ENCODE assay signal across 8 mouse cellular contexts in genomic region chr13:100774704-100775103, GRCm38 (mm10). TPM values are rescaled to one million over a fixed set of nuclear protein-coding genes. Genes with fewer than 3 reads are reported as not detected.
DNase-seq lines count a peak whose midpoint lies in the region; ATAC-seq and TF ChIP-seq lines count a peak whose summit lies in the region.

No protein-coding gene starts in this region.

- H3K36me3 ChIP-seq in lung, postnatal 0 days (ENCODE audit: insufficient read depth, low read length): no peaks in the 10 kb centered on the region
- peaks cover 6% of the 10 kb centered on the region for H3K36me3 ChIP-seq in forebrain, embryonic 11.5 days (ENCODE audit: control insufficient read depth, insufficient read depth, low read length)
- H3K36me3 ChIP-seq in limb, embryonic 13.5 days: peaks cover 36% of the 10 kb centered on the region
- peaks cover 11% of the 10 kb centered on the region for H3K36me3 ChIP-seq in stomach, embryonic 15.5 days

- ATAC-seq in lung, postnatal 0 days: no peak
- ATAC-seq in forebrain, embryonic 11.5 days (replicated peaks; ENCODE audit: low FRiP score): no peak
- no peak for ATAC-seq in limb, embryonic 13.5 days (ENCODE audit: low FRiP score, low read depth)
- no peak for ATAC-seq in stomach, embryonic 15.5 days (ENCODE audit: insufficient read depth, low FRiP score, low read depth)

- H3K27ac ChIP-seq in lung, postnatal 0 days (ENCODE audit: low read length): no peak overlapping the region
- no peak overlapping the region for H3K27ac ChIP-seq in forebrain, embryonic 11.5 days (ENCODE audit: low read depth, low read length)
- H3K27ac ChIP-seq in limb, embryonic 13.5 days: no peak overlapping the region
- H3K27ac ChIP-seq in stomach, embryonic 15.5 days: no peak overlapping the region

- no peak overlapping the region for H3K9ac ChIP-seq in lung, postnatal 0 days (replicated peaks; ENCODE audit: low read depth)
- peak overlapping the region; percentile 72 for H3K9ac ChIP-seq in forebrain, embryonic 11.5 days (ENCODE audit: low read length)
- H3K9ac ChIP-seq in limb, embryonic 13.5 days: peak overlapping the region; percentile 84
- peak overlapping the region; percentile 75; the same call in 1 of the 2 replicates for H3K9ac ChIP-seq in stomach, embryonic 15.5 days

- no peak for TF ChIP-seq EP300 in lung, postnatal 0 days (IDR thresholded peaks at IDR 0.05)

- H3K4me2 ChIP-seq in lung, postnatal 0 days (replicated peaks; ENCODE audit: low read depth, low read length): peak overlapping the region; percentile 96; the same call in 1 of the 2 replicates
- H3K4me2 ChIP-seq in forebrain, embryonic 11.5 days (ENCODE audit: low read depth, low read length, severe bottlenecking): peak overlapping the region; percentile 75
- peak overlapping the region; percentile 96 for H3K4me2 ChIP-seq in limb, embryonic 13.5 days (replicated peaks)
- peak overlapping the region; percentile 88 for H3K4me2 ChIP-seq in stomach, embryonic 15.5 days

- H3K4me1 ChIP-seq in lung, postnatal 0 days (ENCODE audit: insufficient read depth, low read depth, low read length): 0 out of 2 replicates have a peak, but pooled peaks cover 4% of the 10 kb centered on the region
- H3K4me1 ChIP-seq in forebrain, embryonic 11.5 days (replicated peaks; ENCODE audit: control insufficient read depth, insufficient read depth, low read length): 0 out of 2 replicates have a peak, but pooled peaks cover 2% of the 10 kb centered on the region
- H3K4me1 ChIP-seq in limb, embryonic 13.5 days: peaks cover 20% of the 10 kb centered on the region
- H3K4me1 ChIP-seq in stomach, embryonic 15.5 days: peaks cover 3% of the 10 kb centered on the region

- no peak for DNase-seq in lung, postnatal 0 days (ENCODE audit: low spot score)
- no peak for DNase-seq in lung, postnatal 25 days (ENCODE audit: low spot score)
- DNase-seq in forebrain, embryonic 11.5 days (ENCODE audit: low spot score): no peak
- DNase-seq in adrenal gland, postnatal 25 days: no peak
- no peak for DNase-seq in retina, postnatal 1 day
- DNase-seq in urinary bladder, adult 2 months (ENCODE audit: low spot score): no peak

- no peak for TF ChIP-seq CTCF in lung, postnatal 0 days (IDR thresholded peaks at IDR 0.05)

- no peaks in the 10 kb centered on the region for H3K27me3 ChIP-seq in lung, postnatal 0 days (replicated peaks; ENCODE audit: insufficient read depth, low read length)
- H3K27me3 ChIP-seq in forebrain, embryonic 11.5 days (ENCODE audit: control insufficient read depth, insufficient read depth, low read length): no peaks in the 10 kb centered on the region
- no peaks in the 10 kb centered on the region for H3K27me3 ChIP-seq in limb, embryonic 13.5 days
- H3K27me3 ChIP-seq in stomach, embryonic 15.5 days (replicated peaks): no peaks in the 10 kb centered on the region

- no peak overlapping the region for H3K4me3 ChIP-seq in lung, postnatal 0 days (ENCODE audit: low read depth, low read length)
- peak overlapping the region; percentile 80 for H3K4me3 ChIP-seq in forebrain, embryonic 11.5 days (ENCODE audit: low read depth, low read length)
- peak overlapping the region; percentile 90 for H3K4me3 ChIP-seq in limb, embryonic 13.5 days
- peak overlapping the region; percentile 84 for H3K4me3 ChIP-seq in stomach, embryonic 15.5 days (replicated peaks)

- no peaks in the 10 kb centered on the region for H3K9me3 ChIP-seq in lung, postnatal 0 days (ENCODE audit: low read length)
- no peaks in the 10 kb centered on the region for H3K9me3 ChIP-seq in forebrain, embryonic 11.5 days (ENCODE audit: control insufficient read depth, low read length)
- no peaks in the 10 kb centered on the region for H3K9me3 ChIP-seq in limb, embryonic 13.5 days
- no peaks in the 10 kb centered on the region for H3K9me3 ChIP-seq in stomach, embryonic 15.5 days

RNA-seq across cellular contexts. Expression of gene Cenph, which starts 1.0 kb away (rescaled TPM):
- 2.5 and 2.9 TPM in 2 replicates for polyA plus RNA-seq in lung, postnatal 0 days (2015; fragmentation: Nextera tagmentation; extraction: Ambion mirVana)
- polyA plus RNA-seq in forebrain, embryonic 11.5 days (2014; fragmentation: Nextera tagmentation; extraction: Ambion mirVana): 61.5 and 65.1 TPM in 2 replicates
- polyA plus RNA-seq in limb, embryonic 13.5 days (2015; fragmentation: Nextera tagmentation; extraction: Ambion mirVana): 40.2 and 40.7 TPM in 2 replicates
- polyA plus RNA-seq in stomach, embryonic 15.5 days (2015; fragmentation: Nextera tagmentation; extraction: Ambion mirVana): 28.0 and 33.9 TPM in 2 replicates
- total RNA-seq in adrenal gland, postnatal 25 days (2021): 2.1 and 2.5 TPM in 2 replicates
- 0.88 and 1.6 TPM in 2 replicates for polyA plus RNA-seq in urinary bladder, adult 2 months (2012; rRNA removed)

RNA-seq across cellular contexts. Expression of gene Ccnb1, which starts 11.7 kb away (rescaled TPM):
- 8.8 and 10.9 TPM in 2 replicates for polyA plus RNA-seq in lung, postnatal 0 days (2015; fragmentation: Nextera tagmentation; extraction: Ambion mirVana)
- 455 and 459 TPM in 2 replicates for polyA plus RNA-seq in forebrain, embryonic 11.5 days (2014; fragmentation: Nextera tagmentation; extraction: Ambion mirVana)
- polyA plus RNA-seq in limb, embryonic 13.5 days (2015; fragmentation: Nextera tagmentation; extraction: Ambion mirVana): 241 and 246 TPM in 2 replicates
- 207 and 208 TPM in 2 replicates for polyA plus RNA-seq in stomach, embryonic 15.5 days (2015; fragmentation: Nextera tagmentation; extraction: Ambion mirVana)
- 9.4 and 12.2 TPM in 2 replicates for total RNA-seq in adrenal gland, postnatal 25 days (2021)
- 3.1 and 3.2 TPM in 2 replicates for polyA plus RNA-seq in urinary bladder, adult 2 months (2012; rRNA removed)

RNA-seq across cellular contexts. Expression of gene Mrps36, which starts 30.2 kb away (rescaled TPM):
- polyA plus RNA-seq in lung, postnatal 0 days (2015; fragmentation: Nextera tagmentation; extraction: Ambion mirVana): 114 and 122 TPM in 2 replicates
- polyA plus RNA-seq in forebrain, embryonic 11.5 days (2014; fragmentation: Nextera tagmentation; extraction: Ambion mirVana): 125 and 140 TPM in 2 replicates
- 100.0 and 102 TPM in 2 replicates for polyA plus RNA-seq in limb, embryonic 13.5 days (2015; fragmentation: Nextera tagmentation; extraction: Ambion mirVana)
- polyA plus RNA-seq in stomach, embryonic 15.5 days (2015; fragmentation: Nextera tagmentation; extraction: Ambion mirVana): 184 TPM in 2 replicates
- total RNA-seq in adrenal gland, postnatal 25 days (2021): 116 and 146 TPM in 2 replicates
- polyA plus RNA-seq in urinary bladder, adult 2 months (2012; rRNA removed): 75.0 and 84.5 TPM in 2 replicates

RNA-seq across cellular contexts. Expression of gene Cdk7, which starts 44.0 kb away (rescaled TPM):
- polyA plus RNA-seq in lung, postnatal 0 days (2015; fragmentation: Nextera tagmentation; extraction: Ambion mirVana): 52.5 and 54.8 TPM in 2 replicates
- polyA plus RNA-seq in forebrain, embryonic 11.5 days (2014; fragmentation: Nextera tagmentation; extraction: Ambion mirVana): 72.3 and 75.0 TPM in 2 replicates
- 109 and 112 TPM in 2 replicates for polyA plus RNA-seq in limb, embryonic 13.5 days (2015; fragmentation: Nextera tagmentation; extraction: Ambion mirVana)
- polyA plus RNA-seq in stomach, embryonic 15.5 days (2015; fragmentation: Nextera tagmentation; extraction: Ambion mirVana): 75.6 and 81.7 TPM in 2 replicates
- 38.5 and 45.6 TPM in 2 replicates for total RNA-seq in adrenal gland, postnatal 25 days (2021)
- 27.4 and 33.6 TPM in 2 replicates for polyA plus RNA-seq in urinary bladder, adult 2 months (2012; rRNA removed)

RNA-seq across cellular contexts. Expression of gene Slc30a5, which starts 58.5 kb away (rescaled TPM):
- polyA plus RNA-seq in lung, postnatal 0 days (2015; fragmentation: Nextera tagmentation; extraction: Ambion mirVana): 30.8 and 31.1 TPM in 2 replicates
- polyA plus RNA-seq in forebrain, embryonic 11.5 days (2014; fragmentation: Nextera tagmentation; extraction: Ambion mirVana): 47.1 and 47.3 TPM in 2 replicates
- polyA plus RNA-seq in limb, embryonic 13.5 days (2015; fragmentation: Nextera tagmentation; extraction: Ambion mirVana): 54.1 and 57.2 TPM in 2 replicates
- polyA plus RNA-seq in stomach, embryonic 15.5 days (2015; fragmentation: Nextera tagmentation; extraction: Ambion mirVana): 58.4 and 64.3 TPM in 2 replicates
- 46.1 and 47.9 TPM in 2 replicates for total RNA-seq in adrenal gland, postnatal 25 days (2021)
- polyA plus RNA-seq in urinary bladder, adult 2 months (2012; rRNA removed): 44.7 and 48.8 TPM in 2 replicates

Comparison
In these comparisons a context has a peak if more than half of its experiments do, and no peak if none do; other contexts are left out.
1. RNA of gene Ccnb1, which starts 11.7 kb away (polyA plus RNA-seq): 455 to 459 TPM in forebrain, embryonic 11.5 days, 241 to 246 TPM in limb, embryonic 13.5 days and 207 to 208 TPM in stomach, embryonic 15.5 days; 8.8 to 10.9 TPM in lung, postnatal 0 days and 3.1 to 3.2 TPM in urinary bladder, adult 2 months; every median in the first group is over 10 times any median in the second.
2. Peak in every context shown above with its lines, with median percentiles within 50 percentile points of each other: H3K4me2 ChIP-seq.